8 mouse cellular contexts compared by ENCODE assay signal in the genomic region with DNA sequence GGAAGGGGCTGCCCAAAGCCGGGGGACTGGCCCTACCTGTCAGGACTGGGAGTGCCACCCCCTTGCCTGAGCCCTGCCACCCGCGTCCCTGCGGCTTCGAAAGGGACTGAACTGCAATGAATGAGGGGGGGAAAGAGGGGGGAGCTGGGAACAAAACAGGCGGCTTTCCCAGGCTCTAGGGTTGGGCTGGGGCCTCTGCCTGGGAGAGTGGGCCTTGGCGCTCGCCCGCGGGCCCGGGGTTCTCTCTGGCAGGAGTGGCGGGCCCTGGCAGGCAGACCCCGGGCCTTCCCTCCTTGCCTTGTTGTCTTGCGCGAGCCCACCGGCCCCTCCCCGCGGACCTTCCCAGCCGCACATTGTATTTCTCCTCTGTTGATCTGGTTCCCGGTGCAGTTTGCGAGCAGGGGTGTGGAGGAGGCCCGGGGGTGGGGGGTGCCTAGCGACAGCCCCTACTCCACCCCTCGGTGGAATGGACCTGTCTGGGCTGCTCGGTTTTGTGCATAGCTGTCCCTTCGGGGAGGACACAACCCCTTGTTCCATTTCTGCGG. TPM values are rescaled to one million over a fixed set of nuclear protein-coding genes. Genes with fewer than 3 reads are reported as not detected.
DNase-seq lines count a peak whose midpoint lies in the region; ATAC-seq and TF ChIP-seq lines count a peak whose summit lies in the region.

No protein-coding gene starts in this region.

- H3ac ChIP-seq in myocyte (ENCODE audit: control insufficient read depth, insufficient read length), result peak overlapping the region; percentile 73

- H3K27ac ChIP-seq in lung, embryonic 14.5 days (ENCODE audit: low read depth), result peak overlapping the region; percentile 86
- peak overlapping the region; percentile 99 for H3K27ac ChIP-seq in hindbrain, embryonic 15.5 days (replicated peaks)

- peak overlapping the region; percentile 69 for H3K9ac ChIP-seq in lung, embryonic 14.5 days
- peak overlapping the region; percentile 88 for H3K9ac ChIP-seq in hindbrain, embryonic 15.5 days

- TF ChIP-seq POLR2A in myocyte (IDR thresholded peaks at IDR 0.05; ENCODE audit: insufficient read length, low read depth), result no peak

- WGBS in lung, embryonic 14.5 days, result 3% methylated on average over 26 of the region's 27 CpGs
- under 1% methylated on average over 25 of the region's 27 CpGs for WGBS in hindbrain, embryonic 15.5 days

- peaks cover 19% of the 10 kb centered on the region for H3K79me2 ChIP-seq in myocyte (ENCODE audit: control insufficient read depth, insufficient read depth)

- H3K27me3 ChIP-seq in lung, embryonic 14.5 days (ENCODE audit: insufficient read depth, low read length), result peaks cover 36% of the 10 kb centered on the region
- no peaks in the 10 kb centered on the region for H3K27me3 ChIP-seq in hindbrain, embryonic 15.5 days
- no peaks in the 10 kb centered on the region for H3K27me3 ChIP-seq in myocyte (ENCODE audit: control insufficient read depth, insufficient read depth, insufficient read length)

- H3K9me3 ChIP-seq in lung, embryonic 14.5 days (ENCODE audit: low read depth, low read length), result no peaks in the 10 kb centered on the region
- H3K9me3 ChIP-seq in hindbrain, embryonic 15.5 days, result no peaks in the 10 kb centered on the region

- H3K36me3 ChIP-seq in lung, embryonic 14.5 days (ENCODE audit: insufficient read depth), result no peaks in the 10 kb centered on the region
- H3K36me3 ChIP-seq in hindbrain, embryonic 15.5 days, result no peaks in the 10 kb centered on the region
- no peaks in the 10 kb centered on the region for H3K36me3 ChIP-seq in myocyte (ENCODE audit: control insufficient read depth, insufficient read depth)

- no peak for DNase-seq in lung, embryonic 14.5 days
- DNase-seq in lung, postnatal 25 days (ENCODE audit: low spot score), result no peak
- DNase-seq in embryo, embryonic 9.5 days (ENCODE audit: extremely low spot score), result peak; percentile 87
- no peak for DNase-seq in spleen, postnatal 36 days (ENCODE audit: low spot score in 2 of 2)
- no peak for DNase-seq in right cerebral cortex, postnatal 25 days

- peak overlapping the region; percentile 76 for H3K4me3 ChIP-seq in lung, embryonic 14.5 days (ENCODE audit: low read depth, low read length)
- peak overlapping the region; percentile 93 for H3K4me3 ChIP-seq in hindbrain, embryonic 15.5 days
- H3K4me3 ChIP-seq in myocyte, result peak overlapping the region; percentile 30

- TF ChIP-seq CTCF in lung, embryonic 14.5 days (IDR thresholded peaks at IDR 0.05; ENCODE audit: low read depth), result no peak

- H3K4me1 ChIP-seq in lung, embryonic 14.5 days (ENCODE audit: insufficient read depth), result peaks cover 32% of the 10 kb centered on the region
- H3K4me1 ChIP-seq in hindbrain, embryonic 15.5 days (replicated peaks), result peaks cover 62% of the 10 kb centered on the region

- peak overlapping the region; percentile 97 for H3K4me2 ChIP-seq in lung, embryonic 14.5 days
- peak overlapping the region; percentile 94 for H3K4me2 ChIP-seq in hindbrain, embryonic 15.5 days
- H3K4me2 ChIP-seq in myocyte (ENCODE audit: low read depth), result peak overlapping the region; percentile 79

- ATAC-seq in lung, embryonic 14.5 days (ENCODE audit: insufficient read depth), result peak; percentile 47
- ATAC-seq in hindbrain, embryonic 15.5 days (ENCODE audit: low FRiP score, low read depth), result peak; percentile 74
- ATAC-seq in activated CD4-positive, CD25-positive, alpha-beta regulatory T cell, adult 4 months, result no peak

TF ChIP-seq in myocyte, 11 proteins besides CTCF, POLR2A, EP300 and RAD21:
- no peak for TF ChIP-seq TCF12 (IDR thresholded peaks at IDR 0.05; ENCODE audit: insufficient read depth, poor library complexity, severe bottlenecking)
- TF ChIP-seq CEBPB (IDR thresholded peaks at IDR 0.05; ENCODE audit: insufficient read depth, poor library complexity, severe bottlenecking), result no peak
- TF ChIP-seq TCF3 (IDR thresholded peaks at IDR 0.05; ENCODE audit: insufficient read length, low read depth), result no peak
- TF ChIP-seq MAX (IDR thresholded peaks at IDR 0.05; ENCODE audit: low read depth), result no peak
- no peak for TF ChIP-seq POLR2AphosphoS2 (IDR thresholded peaks at IDR 0.05; ENCODE audit: insufficient read length, low read depth)

RNA-seq across cellular contexts. Expression of a gene that starts 0.7 kb away (rescaled TPM):
- polyA plus RNA-seq in lung, embryonic 14.5 days (2014; fragmentation: Nextera tagmentation; extraction: Ambion mirVana), result 7.9 and 8.5 TPM in 2 replicates
- 23.7 and 24.3 TPM in 2 replicates for polyA plus RNA-seq in hindbrain, embryonic 15.5 days (2015; fragmentation: Nextera tagmentation; extraction: Ambion mirVana)
- 21.7 TPM for polyA plus RNA-seq in myocyte (2012; fragmentation: generic; extraction: Trizol)
- not detected for polyA plus RNA-seq in activated CD4-positive, CD25-positive, alpha-beta regulatory T cell, adult 4 months (2017; shearing (Covaris generic))

RNA-seq across cellular contexts. Expression of a gene that starts 49.5 kb away (rescaled TPM):
- polyA plus RNA-seq in lung, embryonic 14.5 days (2014; fragmentation: Nextera tagmentation; extraction: Ambion mirVana), result 46.0 and 53.0 TPM in 2 replicates
- polyA plus RNA-seq in hindbrain, embryonic 15.5 days (2015; fragmentation: Nextera tagmentation; extraction: Ambion mirVana), result 42.6 and 56.4 TPM in 2 replicates
- not detected for polyA plus RNA-seq in myocyte (2012; fragmentation: generic; extraction: Trizol)
- 1 to 10 TPM; 1.2 to 6.1 TPM for polyA plus RNA-seq in activated CD4-positive, CD25-positive, alpha-beta regulatory T cell, adult 4 months (2017; shearing (Covaris generic))

RNA-seq across cellular contexts. Expression of a gene that starts 56.4 kb away (rescaled TPM):
- polyA plus RNA-seq in lung, embryonic 14.5 days (2014; fragmentation: Nextera tagmentation; extraction: Ambion mirVana), result 27.3 TPM in 2 replicates
- polyA plus RNA-seq in hindbrain, embryonic 15.5 days (2015; fragmentation: Nextera tagmentation; extraction: Ambion mirVana), result 24.2 and 33.1 TPM in 2 replicates
- not detected for polyA plus RNA-seq in myocyte (2012; fragmentation: generic; extraction: Trizol)
- under 1 TPM; 0.28 to 0.56 TPM for polyA plus RNA-seq in activated CD4-positive, CD25-positive, alpha-beta regulatory T cell, adult 4 months (2017; shearing (Covaris generic))

Comparison
In these comparisons a context has a peak if more than half of its experiments do, and no peak if none do; other contexts are left out.
1. H3K4me3 ChIP-seq: peak in every context shown above with its lines; median percentile 93 in hindbrain, embryonic 15.5 days; 76 in lung, embryonic 14.5 days; 30 in myocyte.
2. RNA of a gene that starts 56.4 kb away (polyA plus RNA-seq): 27.3 TPM in lung, embryonic 14.5 days and 24.2 to 33.1 TPM in hindbrain, embryonic 15.5 days; 0.28 to 0.56 TPM in activated CD4-positive, CD25-positive, alpha-beta regulatory T cell, adult 4 months and not detected in myocyte (single experiment); every median in the first group is over 10 times any median in the second.
3. Peak in every context shown above with its lines, with median percentiles within 50 percentile points of each other: H3K4me2 ChIP-seq.